Mouse (Mus musculus) thymus, postnatal 25 days (tissue): Measurements from ENCODE around the gene Tnfaip2.

Experiments
- DNase-seq: peaks from one replicate; pipeline ENCODE4 v3.0.0; 2022

Tnfaip2 gene

GRCm38 (mm10) chr12:111428961-111429911 lies 13.0 kb upstream of the Tnfaip2 start:
- DNase-seq = no peak

GRCm38 (mm10) chr12:111430049-111430867 lies 12.0 kb upstream of the Tnfaip2 start:
- no peak for DNase-seq

GRCm38 (mm10) chr12:111430868-111431817 lies 11.1 kb upstream of the Tnfaip2 start:
- DNase-seq = no peak

GRCm38 (mm10) chr12:111432097-111432496 lies 10.2 kb upstream of the Tnfaip2 start:
- DNase-seq = no peak

GRCm38 (mm10) chr12:111432751-111433331 lies 9.4 kb upstream of the Tnfaip2 start:
- DNase-seq = no peak

- no peak for DNase-seq
Observed at GRCm38 (mm10) chr12:111434164-111434744, 8.0 kb upstream of the Tnfaip2 start.

GRCm38 (mm10) chr12:111434745-111435327 lies 7.4 kb upstream of the Tnfaip2 start:
- no peak for DNase-seq

GRCm38 (mm10) chr12:111436170-111436569 lies 6.1 kb upstream of the Tnfaip2 start:
- DNase-seq = no peak

GRCm38 (mm10) chr12:111436640-111437039 lies 5.6 kb upstream of the Tnfaip2 start:
- DNase-seq = no peak

GRCm38 (mm10) chr12:111437222-111437900 lies 4.9 kb upstream of the Tnfaip2 start:
- no peak for DNase-seq

GRCm38 (mm10) chr12:111438850-111439249 lies 3.4 kb upstream of the Tnfaip2 start:
- no peak for DNase-seq

GRCm38 (mm10) chr12:111440701-111441373 lies 1.4 kb upstream of the Tnfaip2 start:
- DNase-seq = no peak

GRCm38 (mm10) chr12:111441523-111441922 lies 746 bp upstream of the Tnfaip2 start:
- DNase-seq = no peak

- DNase-seq = no peak
Observed at GRCm38 (mm10) chr12:111443011-111443870, 972 bp downstream of the Tnfaip2 start.

GRCm38 (mm10) chr12:111443921-111444831 lies 1.9 kb downstream of the Tnfaip2 start:
- DNase-seq = no peak

- no peak for DNase-seq
Observed at GRCm38 (mm10) chr12:111445161-111445889, 3.1 kb downstream of the Tnfaip2 start.
